Mouse (Mus musculus) C2C12 (cell line): ENCODE data around the gene Slc38a10.

ENCODE experiments used
- CEBPB ChIP-seq: IDR thresholded peaks from one replicate; pipeline ENCODE4 v1.6.1; 2011; ENCODE audit warnings: low read depth, mild to moderate bottlenecking, control low read depth, moderate library complexity
- CTCF ChIP-seq: IDR thresholded peaks from one replicate; pipeline ENCODE4 v1.5.1; 2011; ENCODE audit not compliant: control insufficient read depth, insufficient read depth, insufficient read length
- FOSL1 ChIP-seq: IDR thresholded peaks from one replicate; pipeline ENCODE4 v1.8.0; 2011; ENCODE audit warnings: mild to moderate bottlenecking, low read length; ENCODE audit not compliant: poor library complexity, insufficient read depth, severe bottlenecking
- MAX ChIP-seq: IDR thresholded peaks from one replicate; pipeline ENCODE4 v1.6.1; 2011; ENCODE audit warnings: mild to moderate bottlenecking, control low read depth
- MYOD1 ChIP-seq: IDR thresholded peaks from one replicate; pipeline ENCODE4 v1.6.1; 2011; ENCODE audit warnings: low read depth; ENCODE audit not compliant: control insufficient read depth, insufficient read length
- MYOG ChIP-seq: IDR thresholded peaks from one replicate; pipeline ENCODE4 v1.6.1; 2011; ENCODE audit not compliant: control insufficient read depth, insufficient read length; ENCODE audit errors: extremely low read depth
- USF1 ChIP-seq: IDR thresholded peaks from one replicate; pipeline ENCODE4 v1.6.1; 2011; ENCODE audit warnings: low read depth, mild to moderate bottlenecking, control low read depth, moderate library complexity

DNA sequence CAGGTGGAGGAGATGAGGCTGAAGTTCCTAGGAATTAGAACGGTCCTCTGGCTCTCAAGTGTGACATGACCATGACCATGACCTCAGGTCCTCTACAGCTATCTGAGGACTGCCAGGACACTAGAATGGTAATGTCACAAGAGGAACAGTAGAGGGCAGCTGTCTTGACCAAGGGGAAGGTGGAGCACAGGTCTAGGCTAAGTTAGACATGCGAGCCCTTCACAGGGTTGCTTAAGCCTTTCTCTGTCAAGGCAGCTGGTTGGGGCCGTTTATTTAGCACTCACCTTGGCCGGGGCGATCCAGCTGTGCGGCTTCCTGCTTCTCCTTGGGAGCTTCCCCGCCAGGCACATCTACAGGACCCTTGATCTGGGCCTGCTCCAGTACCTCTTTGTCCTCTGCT, 40.6 kb downstream of the Slc38a10 start:
- no peak for TF ChIP-seq CTCF
- TF ChIP-seq MAX: no peak
- TF ChIP-seq USF1: no peak
- TF ChIP-seq CEBPB: no peak
- no peak for TF ChIP-seq MYOG
- no peak for TF ChIP-seq MYOD1
- TF ChIP-seq FOSL1: no peak
